Mouse (Mus musculus) c-Kit-negative CD71-positive TER-119-positive erythroid progenitor cells, embryonic 14.5 days (primary cell): ENCODE results near the gene Pacs1.
A peak's percentile ranks its signal among the peaks of the same experiment; 100 is the strongest.
"Not testable (repeated sequence)": the region's sequence is repeated elsewhere in the genome, so short reads cannot be mapped to it uniquely, and the experiment has no call there.

Experiments used
- DNase-seq: peaks from one replicate; pipeline ENCODE4 v3.0.0-alpha.2; 2013; ENCODE audit warnings: low read depth, low spot score

Gene Pacs1

GRCm38 (mm10) chr19:5151741-5152140, 121.2 kb downstream of the Pacs1 start:
- no peak for DNase-seq

GRCm38 (mm10) chr19:5151331-5151730, 121.6 kb downstream of the Pacs1 start:
- peak; percentile 27 for DNase-seq

- no peak for DNase-seq
Observed at GRCm38 (mm10) chr19:5150358-5150757, 122.6 kb downstream of the Pacs1 start.

GRCm38 (mm10) chr19:5149041-5149440, 123.9 kb downstream of the Pacs1 start:
- DNase-seq, result not testable (repeated sequence)

- no peak for DNase-seq
Observed at GRCm38 (mm10) chr19:5139640-5140039, 133.3 kb downstream of the Pacs1 start.

GRCm38 (mm10) chr19:5131237-5131636, 141.7 kb downstream of the Pacs1 start:
- DNase-seq, result no peak

GRCm38 (mm10) chr19:5129770-5130169, 143.1 kb downstream of the Pacs1 start:
- DNase-seq, result no peak

- DNase-seq, result no peak
Observed at GRCm38 (mm10) chr19:5124055-5124614, 148.8 kb downstream of the Pacs1 start.

GRCm38 (mm10) chr19:5123241-5123640, 149.7 kb downstream of the Pacs1 start:
- no peak for DNase-seq

GRCm38 (mm10) chr19:5122492-5122891, 150.4 kb downstream of the Pacs1 start:
- no peak for DNase-seq

- no peak for DNase-seq
Observed at GRCm38 (mm10) chr19:5118384-5118698, 154.6 kb downstream of the Pacs1 start, which contains the start of gene Klc2. Gene Klc2 (minus strand): TSS chr19:5118560.

GRCm38 (mm10) chr19:5117494-5118383, 155.2 kb downstream of the Pacs1 start:
- no peak for DNase-seq

- no peak for DNase-seq
Observed at GRCm38 (mm10) chr19:5113783-5114182, 159.1 kb downstream of the Pacs1 start.

GRCm38 (mm10) chr19:5109659-5110453, 163.1 kb downstream of the Pacs1 start:
- no peak for DNase-seq

- DNase-seq, result no peak
Observed at GRCm38 (mm10) chr19:5108702-5109101, 164.2 kb downstream of the Pacs1 start.

- DNase-seq, result no peak
Observed at GRCm38 (mm10) chr19:5108271-5108575, 164.7 kb downstream of the Pacs1 start.

GRCm38 (mm10) chr19:5107556-5108270, 165.2 kb downstream of the Pacs1 start:
- DNase-seq, result no peak

- peak; percentile 98 for DNase-seq
Observed at GRCm38 (mm10) chr19:5106731-5107191, 166.2 kb downstream of the Pacs1 start, which contains the start of gene Rab1b. Gene Rab1b (minus strand): TSS chr19:5107072.

- no peak for DNase-seq
Observed at GRCm38 (mm10) chr19:5106074-5106473, 166.8 kb downstream of the Pacs1 start.

- DNase-seq, result no peak
Observed at GRCm38 (mm10) chr19:5098363-5099143, 174.4 kb downstream of the Pacs1 start, which contains the start of gene Cnih2. Gene Cnih2 (minus strand): TSS chr19:5098521.
